Mouse (Mus musculus) E14TG2a.4 (cell line): Measurements from ENCODE around the gene Nf1.

ENCODE experiments used
- CTCF ChIP-seq: conservative IDR thresholded peaks from 2 replicates; pipeline ENCODE4 v1.5.1; 2014; ENCODE audit warnings: low read length
- POU5F1 ChIP-seq: IDR thresholded peaks from 2 replicates; pipeline ENCODE4 v1.6.1; 2014; ENCODE audit warnings: low read length, borderline replicate concordance

GRCm38 (mm10) chr11:79366284-79366683 lies 26.8 kb downstream of the Nf1 start:
- TF ChIP-seq CTCF (no peak), POU5F1 (no peak)
